Mouse (Mus musculus): ENCODE measurements around the gene Il31ra.

The Il31ra gene

DNA sequence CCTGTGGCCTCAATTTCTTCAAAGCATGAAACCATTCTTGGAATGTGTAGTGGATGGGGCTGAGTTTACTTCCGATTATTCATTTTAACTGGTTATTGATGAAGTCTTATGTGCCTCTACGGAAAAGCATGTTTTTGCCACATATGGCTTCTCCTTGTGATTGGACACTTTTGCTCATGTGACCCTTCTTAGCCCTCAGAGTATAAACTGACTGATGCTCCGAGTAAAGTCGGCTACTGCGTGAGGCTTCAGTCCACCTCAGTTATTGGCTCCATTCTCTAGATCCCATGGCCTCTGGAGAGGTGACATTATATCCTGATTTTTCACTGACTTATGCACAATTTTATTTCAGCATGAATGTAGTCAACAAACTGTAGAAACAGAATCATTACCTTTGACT lies 40.9 kb downstream of the Il31ra start:
- 99% methylated on average over 5 of the region's 5 CpGs for WGBS

DNA sequence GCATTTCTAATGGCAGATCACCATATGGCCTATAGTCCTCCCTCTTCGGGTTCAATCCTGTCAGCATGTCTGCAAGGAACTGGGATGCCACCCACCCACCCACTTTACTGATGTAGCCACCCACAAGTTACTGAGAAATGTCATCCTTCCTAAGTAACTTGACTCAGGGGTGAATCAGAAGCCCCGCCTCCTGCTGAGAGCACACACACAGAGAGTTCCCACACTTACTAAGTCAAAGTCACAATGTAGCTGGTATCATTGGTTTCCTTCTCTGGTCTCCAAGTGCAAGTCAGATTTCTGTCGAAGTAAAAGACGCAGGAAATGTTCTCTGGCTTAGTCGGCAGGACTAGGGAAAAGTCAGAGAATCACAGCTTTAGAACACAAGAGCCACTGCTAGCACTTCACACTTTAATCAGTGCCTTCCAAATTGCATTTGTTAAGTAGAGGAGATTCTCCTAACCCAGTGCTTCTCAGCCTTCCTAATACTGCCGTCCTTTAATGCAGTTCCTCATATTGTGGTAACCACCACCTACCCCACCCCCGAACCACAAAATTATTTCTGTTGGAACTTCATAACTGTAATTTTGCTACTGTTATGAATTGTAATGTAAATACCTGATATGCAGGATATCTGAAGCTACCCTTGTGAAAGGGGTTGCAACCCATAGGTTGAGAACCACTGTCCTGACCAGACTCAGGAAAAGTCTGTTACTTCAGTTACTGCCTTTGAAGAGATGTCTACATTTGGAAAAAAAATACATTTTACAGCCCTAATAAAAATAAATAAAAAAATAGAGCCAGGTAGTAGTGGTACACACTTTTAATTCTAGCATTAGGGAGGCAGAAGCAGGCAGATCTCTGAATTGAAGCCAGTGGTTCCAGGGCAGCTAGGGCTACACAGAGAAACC lies 42.3 kb downstream of the Il31ra start:
- 72% methylated on average over 7 of the region's 7 CpGs for WGBS

DNA sequence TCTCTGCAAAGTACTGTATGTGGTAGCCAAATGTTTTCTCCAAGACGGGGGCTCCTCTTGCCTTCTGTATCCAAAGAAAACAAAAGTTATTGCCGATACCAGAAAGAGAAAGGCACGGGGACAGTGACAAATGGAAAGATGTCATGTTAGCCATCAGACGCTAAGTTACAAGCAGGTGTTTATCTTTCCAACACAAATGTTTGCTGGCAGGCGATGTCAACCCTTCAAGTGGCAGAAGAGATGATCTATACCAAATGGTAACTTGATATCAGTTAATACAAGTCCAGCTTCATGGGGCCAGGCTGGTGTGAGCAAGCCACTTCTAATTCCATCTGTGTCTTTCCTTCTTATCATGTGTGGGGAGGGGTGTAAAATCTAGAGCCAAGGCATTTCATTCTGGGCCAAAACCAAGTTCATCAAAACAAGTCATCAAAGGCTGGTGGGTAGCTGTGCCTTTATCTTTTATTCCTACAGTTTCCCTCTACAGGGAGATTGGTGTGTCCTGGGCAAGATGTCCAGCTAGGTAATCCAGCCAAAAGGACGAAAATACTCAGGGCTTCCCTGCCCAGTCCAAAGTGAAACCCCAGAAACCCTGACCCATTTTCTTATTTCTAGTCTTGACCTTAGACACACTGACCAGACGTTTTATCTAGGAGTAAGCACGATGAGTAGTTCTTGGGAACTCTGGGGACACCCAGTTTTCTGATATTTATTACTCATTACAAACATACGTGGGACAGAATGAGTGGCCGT lies 52.8 kb downstream of the Il31ra start:
- WGBS = 85% methylated on average over 10 of the region's 10 CpGs

DNA sequence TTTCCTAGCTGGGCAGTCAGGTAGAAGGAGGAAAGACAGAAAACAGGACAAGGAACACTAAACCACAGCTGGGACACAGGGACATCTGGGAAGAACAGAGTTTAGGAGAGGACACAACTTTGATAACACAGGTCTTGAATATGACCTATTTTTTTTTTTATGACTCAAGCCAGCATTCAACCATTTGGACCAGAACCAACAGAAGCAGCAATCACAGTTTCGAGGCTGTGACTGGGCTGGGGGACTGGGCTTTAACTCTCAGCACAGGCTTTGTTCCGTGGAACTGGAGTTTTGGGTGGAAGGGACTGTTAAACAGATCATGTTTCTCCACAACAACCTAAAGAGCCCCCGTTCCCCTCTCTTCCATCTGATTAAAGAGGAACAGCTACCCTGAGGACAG lies 53.5 kb downstream of the Il31ra start:
- 66% methylated on average over 3 of the region's 3 CpGs for whole genome bisulfite sequencing

DNA sequence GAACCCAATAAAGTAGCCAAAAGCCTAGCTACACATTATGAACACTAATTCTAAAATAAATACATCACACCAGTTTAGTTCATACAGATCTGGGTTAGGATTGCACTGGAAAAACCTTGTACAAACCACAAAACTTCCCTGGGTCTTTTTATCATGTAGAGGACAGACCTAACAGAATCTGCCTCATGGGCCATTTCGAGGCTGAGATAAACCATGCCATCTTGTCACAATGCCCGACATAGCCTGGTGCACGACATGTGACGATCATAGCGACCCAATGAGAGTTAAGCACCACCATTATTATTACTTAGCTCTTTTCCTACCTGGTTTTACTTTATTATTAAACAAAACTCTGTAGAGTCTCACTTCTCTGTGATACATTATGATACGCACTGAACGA lies 57.1 kb downstream of the Il31ra start:
- WGBS = 95% methylated on average over 7 of the region's 7 CpGs

DNA sequence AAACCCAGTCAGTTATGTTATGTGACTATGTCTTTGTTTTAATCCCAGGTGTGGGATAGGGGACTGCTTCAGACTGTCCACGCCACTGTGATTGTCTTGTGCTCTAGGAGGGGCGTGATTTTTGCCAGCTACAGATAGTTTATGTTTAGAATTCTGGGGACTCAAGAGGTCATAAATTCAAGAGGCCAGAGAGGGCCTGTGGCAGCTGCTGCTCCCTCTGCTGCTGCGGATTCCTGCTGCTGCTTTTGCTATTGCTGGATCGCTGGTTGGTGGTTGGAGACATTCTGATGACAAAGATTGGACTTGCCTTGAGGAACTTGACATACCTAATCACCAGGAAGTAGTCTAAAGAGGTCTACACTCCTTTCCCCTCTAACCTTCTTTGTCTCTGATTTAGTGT lies 57.5 kb downstream of the Il31ra start:
- 93% methylated on average over 4 of the region's 4 CpGs for WGBS

DNA sequence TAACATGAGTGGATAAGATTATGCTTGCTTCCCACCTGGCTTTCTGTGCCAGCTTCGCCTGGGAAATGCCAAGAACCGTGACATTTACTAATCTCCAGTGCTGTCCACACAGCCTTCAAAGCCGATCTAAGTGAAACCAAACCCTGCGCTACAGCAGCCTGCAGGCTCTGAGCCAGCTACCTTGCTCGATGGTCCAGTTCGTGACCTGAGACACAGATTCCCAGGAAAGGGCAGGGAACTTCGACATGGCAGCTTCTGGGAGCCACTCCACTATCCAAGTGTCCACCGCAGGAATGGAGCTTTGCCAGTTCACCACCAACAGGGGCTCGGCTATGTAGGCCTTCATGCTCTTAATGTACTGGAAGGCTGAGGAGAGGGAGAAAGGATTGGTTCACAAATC lies 60.6 kb downstream of the Il31ra start:
- WGBS = 81% methylated on average over 9 of the region's 9 CpGs

DNA sequence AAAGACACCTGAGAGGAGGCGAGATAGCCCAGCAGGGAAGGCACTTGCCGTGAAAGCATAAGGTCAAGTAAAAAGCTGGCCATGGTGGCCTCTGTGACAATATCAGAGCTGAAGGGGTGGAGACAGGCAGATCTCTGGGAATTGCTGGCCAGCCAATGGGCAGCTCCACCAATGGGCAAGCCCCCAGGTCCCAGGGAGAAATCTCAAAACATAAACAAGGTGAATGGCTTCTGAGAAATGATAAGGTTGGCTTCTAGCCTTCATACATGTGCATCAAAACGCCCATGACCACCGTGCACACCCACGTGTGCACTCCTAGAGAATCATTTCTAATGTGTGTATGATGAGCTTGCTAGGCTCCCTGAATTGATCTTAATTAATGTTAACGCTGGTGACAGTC lies 61.9 kb downstream of the Il31ra start:
- WGBS = 95% methylated on average over 6 of the region's 6 CpGs

DNA sequence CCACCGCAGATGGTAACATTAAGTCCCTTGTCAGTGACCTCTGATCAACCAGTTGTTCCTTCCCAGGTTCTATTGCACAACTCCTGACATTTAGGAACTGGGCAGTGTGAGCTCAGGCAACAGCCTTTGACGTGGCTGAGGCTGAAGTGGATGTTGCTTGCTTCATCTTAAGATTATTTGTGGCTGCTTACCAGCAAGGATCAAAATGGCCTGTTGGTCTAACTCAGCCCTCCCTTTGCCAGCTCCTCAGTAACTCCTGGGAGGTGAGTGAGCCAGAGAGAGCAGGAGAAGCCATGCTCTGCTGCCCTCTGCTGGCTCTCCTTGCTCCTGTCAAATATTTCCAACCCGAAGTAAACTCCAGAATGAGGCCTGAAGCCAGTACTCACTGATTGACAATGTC lies 64.3 kb downstream of the Il31ra start:
- WGBS = 40% methylated on average over 3 of the region's 3 CpGs

DNA sequence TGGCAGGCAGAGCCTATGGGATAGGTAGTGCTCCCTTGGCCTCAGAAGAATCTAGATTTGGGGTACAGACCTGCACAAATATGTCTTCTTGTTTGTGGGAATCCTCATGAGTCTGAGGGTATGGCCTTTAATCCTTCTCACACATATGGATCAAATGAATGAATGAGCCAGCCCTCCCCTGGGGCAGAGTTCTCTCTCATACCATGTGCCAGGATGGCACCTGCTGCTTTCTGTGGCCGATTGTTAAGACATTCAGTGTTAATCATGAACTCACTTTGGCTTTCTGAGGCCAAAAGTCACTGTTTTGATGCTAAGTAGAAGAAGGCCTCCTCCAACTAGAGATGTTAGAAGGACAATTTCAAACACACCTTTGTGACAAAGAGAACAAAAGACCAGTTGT lies 67.0 kb downstream of the Il31ra start:
- 74% methylated on average over 1 of the region's 1 CpGs for WGBS

DNA sequence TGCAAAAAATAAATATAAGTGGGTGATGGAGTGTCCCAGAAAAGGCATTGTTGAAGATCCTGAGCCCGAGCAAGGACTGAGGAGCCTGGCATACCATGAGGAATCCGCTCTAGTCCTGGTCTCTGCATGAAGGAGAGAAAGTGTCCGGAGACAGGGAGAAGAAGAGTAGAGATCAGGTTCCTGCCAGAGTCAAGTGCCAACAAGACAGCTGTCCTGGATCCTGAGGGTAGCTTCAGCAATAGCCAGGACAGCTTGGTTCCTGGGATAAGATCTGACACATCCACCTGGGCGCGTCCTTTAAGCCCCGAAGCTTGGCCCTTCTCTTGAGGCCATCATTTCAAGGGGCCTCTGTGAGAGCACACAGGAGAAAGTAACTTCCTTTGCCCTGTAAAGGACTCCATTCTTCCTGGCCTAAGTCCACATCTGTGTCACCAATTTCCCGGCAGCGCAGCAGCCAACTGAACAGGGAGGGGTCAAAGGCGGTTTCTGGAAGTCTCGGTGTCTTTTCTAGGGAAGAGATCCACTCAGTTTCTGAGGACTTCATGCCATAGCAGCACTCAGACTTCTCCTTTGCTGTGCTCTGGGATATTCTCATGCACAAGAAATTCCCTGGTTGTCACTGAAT lies 70.7 kb downstream of the Il31ra start:
- 90% methylated on average over 10 of the region's 10 CpGs for WGBS

DNA sequence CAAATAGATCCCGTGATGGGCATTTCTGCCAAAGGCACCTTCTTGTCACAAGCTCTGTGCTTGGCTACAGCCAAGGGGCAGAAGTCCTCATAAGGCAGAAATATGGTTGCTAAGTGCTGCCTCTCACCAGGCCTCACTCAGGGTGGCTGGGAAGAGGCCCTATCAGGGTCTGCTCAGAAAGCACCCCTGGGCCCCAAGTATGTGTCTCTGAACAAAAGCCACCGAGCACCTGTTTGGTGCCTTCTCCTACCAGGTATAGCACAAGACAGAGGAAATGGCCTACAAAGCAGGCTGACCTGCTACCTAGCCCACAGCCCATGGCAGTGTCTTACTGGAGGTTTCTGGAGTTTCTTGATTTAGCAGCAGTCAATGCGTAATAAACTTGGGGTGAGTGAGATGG lies 71.3 kb downstream of the Il31ra start:
- 94% methylated on average over 3 of the region's 3 CpGs for WGBS

DNA sequence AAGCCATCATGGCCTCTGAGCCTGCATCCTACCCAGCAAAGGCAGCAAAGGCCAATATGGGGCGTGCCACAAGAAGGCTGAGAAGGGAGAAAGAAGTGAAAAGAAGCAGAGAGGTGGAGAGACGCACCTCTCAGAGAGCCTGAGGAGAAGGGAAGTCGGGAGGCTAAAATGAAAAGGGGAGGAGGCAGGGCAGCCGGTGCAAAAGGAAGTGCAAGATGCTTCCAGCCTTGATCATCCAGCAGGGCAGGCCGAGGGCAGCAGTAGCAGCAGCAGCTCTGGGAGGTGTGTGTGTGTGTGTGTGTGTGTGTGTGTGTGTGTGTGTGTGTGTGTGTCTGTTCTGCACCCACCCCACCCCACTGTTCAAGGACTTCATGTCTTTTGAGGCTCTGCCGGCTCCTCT lies 71.9 kb downstream of the Il31ra start:
- WGBS = 72% methylated on average over 6 of the region's 6 CpGs

DNA sequence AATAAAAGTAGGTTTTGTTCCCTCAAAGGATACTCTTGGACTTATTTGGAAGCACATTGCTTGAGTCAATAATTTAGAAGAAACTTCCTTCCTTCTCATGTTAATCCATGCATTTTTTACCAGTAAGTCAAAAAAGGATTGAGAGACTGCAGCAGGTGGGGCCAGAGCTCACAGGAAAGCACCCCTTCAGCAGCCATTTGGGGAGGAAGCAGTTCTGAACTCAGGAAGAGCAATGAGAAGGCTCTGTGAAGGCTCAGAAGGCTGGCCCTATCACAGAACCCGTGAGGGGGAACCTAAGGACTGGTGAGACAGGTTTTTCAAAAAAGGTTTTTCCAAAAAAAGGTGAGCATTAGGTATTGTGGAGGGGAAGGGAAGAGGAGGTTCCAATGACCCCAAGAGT lies 79.6 kb downstream of the Il31ra start:
- WGBS = 77% methylated on average over 1 of the region's 1 CpGs

DNA sequence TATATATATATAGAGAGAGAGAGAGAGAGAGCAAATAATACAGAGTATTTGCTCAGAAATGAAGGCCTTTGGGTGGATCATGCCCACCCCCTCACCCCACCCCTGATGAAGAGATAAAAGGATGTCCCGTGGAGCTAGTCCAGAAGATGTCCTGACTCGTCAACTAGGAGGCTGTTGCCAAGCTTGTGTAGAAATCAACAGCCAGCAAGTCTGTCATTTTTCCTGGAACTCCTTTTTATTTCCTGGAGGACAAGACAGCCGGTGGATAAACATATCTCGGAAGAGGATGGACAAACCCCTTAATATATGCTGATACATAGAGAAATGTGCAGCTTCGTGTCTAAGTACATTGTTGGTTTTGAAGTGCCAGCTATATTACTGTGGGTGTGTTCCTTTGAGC lies 81.3 kb downstream of the Il31ra start:
- WGBS = 76% methylated on average over 5 of the region's 5 CpGs

DNA sequence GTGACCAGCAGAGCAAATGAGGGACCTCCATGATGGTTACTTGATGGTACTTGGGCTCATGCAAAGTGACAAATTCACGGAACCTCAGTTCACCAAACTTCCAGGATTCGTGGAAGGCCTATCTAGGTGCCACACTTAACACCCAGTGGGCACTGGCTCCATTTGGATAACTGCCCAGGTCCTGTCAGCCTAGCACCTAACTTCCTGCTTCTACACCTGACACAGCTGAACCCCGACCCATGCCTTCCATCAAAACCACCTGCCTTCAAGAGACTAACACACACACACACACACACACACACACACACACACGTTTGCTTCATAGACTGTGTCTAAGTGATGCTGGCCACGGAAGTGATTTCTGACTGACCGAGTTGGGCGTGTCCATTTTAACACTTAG lies 82.3 kb downstream of the Il31ra start:
- 84% methylated on average over 7 of the region's 7 CpGs for WGBS

DNA sequence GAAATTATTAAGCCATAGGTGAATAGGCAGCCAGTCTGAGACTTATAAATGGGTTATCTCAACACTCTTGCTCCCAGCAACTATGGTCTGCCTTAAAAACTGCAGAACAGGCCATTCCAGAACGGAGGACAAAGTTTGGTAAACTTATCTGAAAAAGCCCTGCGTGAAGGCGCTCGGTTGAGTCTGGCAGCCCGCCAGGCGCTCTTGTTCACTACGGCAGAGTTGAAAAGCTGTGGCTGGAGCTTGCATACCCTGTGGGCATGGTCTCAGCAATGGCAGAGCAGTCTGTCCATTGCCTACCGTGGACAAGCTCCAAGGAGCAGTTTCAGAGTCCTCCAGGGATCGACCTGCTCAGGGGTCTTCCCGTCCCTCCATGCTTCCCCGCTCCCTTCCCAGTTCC lies 82.9 kb downstream of the Il31ra start:
- 69% methylated on average over 11 of the region's 11 CpGs for whole genome bisulfite sequencing

DNA sequence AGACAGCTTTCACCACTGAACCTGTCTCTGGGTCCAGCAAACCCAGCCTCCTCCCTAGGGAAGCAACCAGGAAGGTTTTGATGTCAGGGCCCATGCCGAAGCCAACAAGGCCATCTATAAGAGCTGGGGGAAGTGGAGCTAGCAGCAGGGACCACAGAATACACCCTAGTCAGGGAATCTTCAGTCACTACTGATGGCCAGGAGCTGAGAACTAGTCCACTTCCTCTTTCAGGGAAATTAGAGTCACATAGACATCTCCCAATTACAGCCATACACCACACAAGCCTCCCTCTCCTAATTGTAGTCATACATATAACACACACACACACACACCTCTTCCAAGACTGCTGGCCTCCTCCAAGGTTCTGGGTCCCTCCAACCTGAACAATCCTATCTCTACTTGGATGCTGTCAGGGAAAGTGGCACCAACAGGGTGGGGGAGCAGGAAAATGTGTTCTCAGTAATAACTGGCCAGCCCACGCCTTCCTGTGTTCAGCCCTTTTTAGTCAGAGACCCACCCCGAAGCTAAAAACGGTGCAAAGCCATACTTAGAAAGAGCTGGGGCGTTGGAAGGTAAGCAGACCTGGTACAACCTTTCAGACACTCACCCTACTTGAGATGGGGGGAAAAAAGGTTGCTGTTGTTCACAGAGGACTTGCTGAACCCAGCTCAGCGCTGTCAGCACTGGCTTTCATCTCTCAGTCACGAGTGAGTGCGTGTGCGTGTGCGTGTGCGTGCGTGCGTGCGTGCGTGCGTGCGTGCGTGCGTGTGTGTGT lies 83.5 kb downstream of the Il31ra start:
- WGBS = 83% methylated on average over 19 of the region's 19 CpGs

DNA sequence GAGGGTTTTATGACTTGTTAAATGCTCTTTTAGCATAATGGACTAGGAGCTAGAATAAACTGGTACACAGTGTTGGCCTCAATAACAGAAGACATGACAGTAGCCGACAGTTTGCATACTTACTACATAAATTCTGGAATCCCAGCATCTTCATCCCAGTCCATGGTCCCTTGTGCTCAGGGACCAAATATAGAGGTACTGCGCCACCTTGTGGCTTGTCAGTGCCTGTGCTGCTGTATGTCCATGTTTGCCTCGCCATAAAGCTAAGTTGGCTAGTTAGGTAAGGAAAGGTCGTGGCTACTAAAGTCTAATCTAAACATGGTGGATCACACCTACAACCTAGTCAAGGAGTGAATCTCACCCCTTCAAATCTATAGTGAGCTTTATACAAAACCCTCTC lies 84.7 kb downstream of the Il31ra start:
- 23% methylated on average over 4 of the region's 4 CpGs for WGBS

DNA sequence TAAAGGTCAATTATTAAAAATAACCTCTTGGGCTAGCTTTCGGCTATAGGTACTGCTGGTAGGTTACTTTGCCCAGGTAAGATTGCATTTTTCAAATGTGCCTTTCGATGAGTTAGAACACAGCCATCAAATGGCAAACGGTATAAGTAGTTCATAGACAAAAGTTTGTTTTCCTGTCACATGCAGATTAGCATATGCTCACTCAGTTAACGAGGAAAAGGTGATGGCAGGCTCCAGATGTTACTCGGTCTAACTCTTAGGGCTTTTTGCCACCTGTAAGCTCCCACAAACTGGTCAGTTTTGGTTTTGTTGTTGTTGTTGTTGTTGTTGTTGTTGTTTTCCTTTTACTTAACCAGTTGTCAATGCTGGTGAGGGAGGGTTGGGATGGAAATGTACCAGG lies 85.7 kb downstream of the Il31ra start:
- WGBS = 65% methylated on average over 5 of the region's 5 CpGs

DNA sequence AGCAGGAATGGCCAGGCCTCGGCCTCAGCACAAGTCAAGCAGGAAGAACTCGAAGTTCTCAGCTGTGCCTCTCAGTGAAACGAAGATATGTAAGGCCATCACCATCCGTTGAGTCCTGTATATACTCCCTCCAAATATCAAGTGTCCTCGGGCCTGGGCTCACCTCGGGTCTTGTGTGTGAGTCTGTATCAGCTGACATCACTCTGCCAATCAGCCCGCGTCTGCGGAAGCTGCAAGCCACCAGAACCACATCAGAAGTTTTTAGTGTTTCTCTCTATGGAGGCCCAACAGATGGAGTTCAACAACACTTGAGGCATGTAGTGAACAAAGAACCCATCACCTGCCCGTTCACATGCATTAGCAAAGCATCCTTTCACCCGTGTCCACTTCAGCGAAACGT lies 86.5 kb downstream of the Il31ra start:
- 84% methylated on average over 13 of the region's 13 CpGs for WGBS

DNA sequence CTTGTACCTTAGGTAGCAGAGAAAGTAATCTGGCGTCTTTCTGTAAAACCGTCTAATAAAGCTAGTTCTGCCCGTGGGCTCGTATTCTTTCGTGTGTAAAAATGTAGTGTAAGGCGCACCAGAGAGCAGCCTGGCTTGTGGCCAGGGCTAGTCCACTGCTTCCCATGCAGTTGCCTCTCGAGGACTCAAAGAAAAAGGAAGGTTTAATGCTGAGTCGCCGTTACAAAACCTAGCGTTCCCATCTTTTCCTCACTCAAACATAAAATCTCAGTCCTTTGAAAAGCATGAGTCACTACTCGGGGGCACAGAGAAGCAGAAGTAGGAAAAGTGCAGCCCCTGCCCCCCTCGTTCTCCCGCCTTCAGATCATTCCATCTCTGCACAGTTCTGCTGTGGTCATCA lies 87.4 kb downstream of the Il31ra start:
- 54% methylated on average over 13 of the region's 13 CpGs for WGBS

Data from cerebral cortex, adult 2 months (tissue).